Mouse (Mus musculus) midbrain, embryonic 16.5 days (tissue): ENCODE measurements around the gene Plpp4. TPM values are rescaled to one million over a fixed set of nuclear protein-coding genes. Genes with fewer than 3 reads are reported as not detected.

Source experiments
- ATAC-seq: fragments of 200-750 bp; cut with Nextera tagmentation; 2 replicates; pipeline ENCODE4 v1.8.0; 2017; ENCODE audit warnings: moderate TSS enrichment
- H3K27ac ChIP-seq: fragments of 300-500 bp; sonication (generic); 2 replicates; pipeline ENCODE4 v1.5.1; 2014; ENCODE audit warnings: mild to moderate bottlenecking, low read length, mixed read lengths
- H3K27me3 ChIP-seq: fragments of 300-500 bp; sonication (generic); 2 replicates; pipeline ENCODE4 v1.6.1; 2014; ENCODE audit warnings: low read depth, low read length, mixed read lengths; ENCODE audit not compliant: control insufficient read depth, insufficient read depth
- H3K36me3 ChIP-seq: fragments of 300-500 bp; sonication (generic); 2 replicates; pipeline ENCODE4 v1.6.1; 2014; ENCODE audit warnings: mild to moderate bottlenecking, low read length, moderate library complexity, mixed read lengths; ENCODE audit not compliant: control insufficient read depth, insufficient read depth
- H3K4me1 ChIP-seq: fragments of 300-500 bp; sonication (generic); 2 replicates; pipeline ENCODE4 v1.6.1; 2014; ENCODE audit warnings: mild to moderate bottlenecking, low read length, mixed read lengths; ENCODE audit not compliant: control insufficient read depth, insufficient read depth
- H3K4me2 ChIP-seq: fragments of 300-500 bp; sonication (generic); 2 replicates; pipeline ENCODE4 v1.6.1; 2014; ENCODE audit warnings: mild to moderate bottlenecking, low read length, mixed read lengths
- H3K4me3 ChIP-seq: fragments of 300-500 bp; sonication (generic); 2 replicates; pipeline ENCODE4 v1.5.1; 2014; ENCODE audit warnings: low read depth, mild to moderate bottlenecking, low read length, moderate library complexity, mixed read lengths
- H3K9ac ChIP-seq: fragments of 300-500 bp; sonication (generic); 2 replicates; pipeline ENCODE4 v1.6.1; 2014; ENCODE audit warnings: low read depth, low read length, mixed read lengths
- H3K9me3 ChIP-seq: fragments of 300-500 bp; sonication (generic); replicated peaks from 2 replicates; pipeline ENCODE4 v1.6.1; 2014; ENCODE audit warnings: mild to moderate bottlenecking, low read length, mixed read lengths; ENCODE audit not compliant: control insufficient read depth, poor library complexity, severe bottlenecking
- WGBS: fragments of 180-500 bp; shearing (Covaris S2); extraction: QIAGEN DNeasy Blood & Tissue Kit; methylation state at CpG from one replicate; pipeline ENCODE4 v1.1.7; 2014; 5-methylcytosine and 5-hydroxymethylcytosine counted together
- polyA plus RNA-seq: library from polyadenylated mRNA; unstranded; fragments of >200 nt; fragmentation: Nextera tagmentation; extraction: Ambion mirVana; gene quantifications from 2 replicates; pipeline ENCODE4 v1.2.1, GENCODE M21; 2015

Gene Plpp4
- polyA plus RNA-seq, 1 experiment from 2014 or later = 11.9 TPM

DNA sequence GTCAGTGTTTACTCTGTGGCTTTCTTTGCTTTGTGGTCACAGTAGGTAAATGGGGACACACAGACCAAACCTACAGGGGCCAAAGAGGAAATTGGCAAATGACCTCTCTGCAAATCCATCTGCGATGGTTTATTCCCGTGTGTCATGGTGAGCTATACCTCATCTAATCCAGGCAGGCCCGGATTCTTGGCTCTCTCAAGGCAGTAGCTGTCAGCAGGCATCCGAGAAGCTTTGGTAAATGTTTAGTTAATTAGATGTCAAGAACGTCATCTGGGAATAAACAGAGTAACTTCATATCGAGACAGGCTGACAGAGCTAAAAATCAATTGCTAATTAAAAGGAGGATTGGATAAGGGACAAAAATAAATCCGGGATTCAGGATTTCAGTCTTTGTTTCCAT, 149.2 kb downstream of the Plpp4 start:
- peak overlapping the region; percentile 38; the same call in 1 of the 2 replicates for H3K27ac ChIP-seq
- H3K4me3 ChIP-seq = no peak overlapping the region
- no peaks in the 10 kb centered on the region for H3K27me3 ChIP-seq
- ATAC-seq = no peak
- 29% methylated on average over 7 of the region's 7 CpGs for WGBS
- H3K4me2 ChIP-seq = no peak overlapping the region
- no peaks in the 10 kb centered on the region for H3K9me3 ChIP-seq
- no peaks in the 10 kb centered on the region for H3K36me3 ChIP-seq
- peaks cover 53% of the 10 kb centered on the region for H3K4me1 ChIP-seq
- no peak overlapping the region for H3K9ac ChIP-seq

DNA sequence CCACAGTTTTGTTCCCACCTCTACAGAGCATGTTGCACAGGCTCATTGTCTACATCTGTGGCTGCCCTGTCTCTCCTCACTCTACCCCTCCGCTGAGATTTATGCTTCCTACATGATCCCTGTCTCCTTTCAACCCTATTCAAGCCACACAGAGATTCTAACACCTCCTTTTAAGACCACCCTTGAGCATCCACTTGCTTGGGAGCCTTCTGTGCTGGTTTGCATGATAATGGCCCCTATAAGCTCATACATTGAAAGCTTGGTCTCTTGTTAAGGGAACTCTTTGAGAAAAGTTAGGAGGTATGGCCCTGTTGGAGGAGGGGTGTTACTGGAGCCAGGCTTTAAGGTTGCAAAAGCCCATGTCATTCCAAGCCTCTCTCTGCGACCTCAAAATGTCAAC, 155.9 kb downstream of the Plpp4 start:
- Histone ChIP-seq H3K4me3 (no peak overlapping the region), H3K4me2 (no peak overlapping the region), H3K9ac (no peak overlapping the region), H3K27me3 (no peaks in the 10 kb centered on the region), H3K4me1 (peaks cover 23% of the 10 kb centered on the region), H3K9me3 (no peaks in the 10 kb centered on the region), H3K36me3 (no peaks in the 10 kb centered on the region), H3K27ac (no peak overlapping the region)
- WGBS = 37% methylated on average over 2 of the region's 2 CpGs
- no peak for ATAC-seq

DNA sequence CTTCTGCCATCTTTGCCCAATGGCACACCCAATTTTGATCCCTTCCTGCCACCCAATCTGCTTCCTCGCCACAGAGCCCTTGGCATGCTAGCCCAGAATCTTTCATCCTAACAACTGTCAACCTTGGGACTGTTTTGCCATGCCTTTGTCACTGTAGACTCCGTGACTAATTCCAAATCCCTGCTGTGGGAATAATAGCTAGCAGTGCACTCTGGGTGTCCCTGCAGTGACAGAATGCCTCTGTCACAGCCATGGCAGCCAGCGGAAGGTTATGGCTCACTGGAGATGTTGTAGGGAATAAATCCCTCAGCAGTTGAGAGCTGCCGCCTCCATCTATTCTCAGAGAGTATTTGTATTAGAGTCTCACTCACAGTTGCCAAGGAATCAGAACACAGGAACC, 158.3 kb downstream of the Plpp4 start:
- H3K4me1 ChIP-seq = peaks cover 8% of the 10 kb centered on the region; the same call in 1 of the 2 replicates
- H3K4me3 ChIP-seq = no peak overlapping the region
- H3K36me3 ChIP-seq = no peaks in the 10 kb centered on the region
- no peak overlapping the region for H3K4me2 ChIP-seq
- no peak overlapping the region for H3K27ac ChIP-seq
- no peak overlapping the region for H3K9ac ChIP-seq
- ATAC-seq = no peak
- H3K27me3 ChIP-seq = no peaks in the 10 kb centered on the region
- no peaks in the 10 kb centered on the region for H3K9me3 ChIP-seq
- 13% methylated on average over 4 of the region's 4 CpGs for WGBS

DNA sequence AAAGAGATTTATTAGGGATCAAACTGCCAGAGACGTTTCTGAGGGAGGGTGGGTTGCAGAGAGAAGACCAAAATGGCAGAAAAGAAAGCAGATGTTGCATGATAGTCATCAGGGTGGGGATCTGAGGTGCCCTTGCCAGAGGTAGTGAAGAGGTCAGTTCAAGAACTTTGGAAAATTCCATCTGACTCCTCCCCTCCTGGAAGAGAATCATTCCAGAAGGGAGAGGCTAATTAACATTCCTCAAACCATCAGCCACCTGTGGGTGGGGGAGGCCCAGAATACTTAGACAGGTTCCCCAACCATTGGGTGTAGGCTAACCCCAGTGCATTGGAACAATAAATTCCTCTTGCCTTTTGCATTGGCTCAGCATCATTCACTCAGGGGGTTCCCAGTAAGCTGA, 164.3 kb downstream of the Plpp4 start:
- H3K27me3 ChIP-seq = no peaks in the 10 kb centered on the region
- H3K4me1 ChIP-seq = no peaks in the 10 kb centered on the region
- 63% methylated on average over 1 of the region's 1 CpGs for WGBS
- no peak overlapping the region for H3K4me3 ChIP-seq
- H3K9me3 ChIP-seq = no peaks in the 10 kb centered on the region
- ATAC-seq = no peak
- H3K36me3 ChIP-seq = no peaks in the 10 kb centered on the region
- no peak overlapping the region for H3K9ac ChIP-seq
- H3K4me2 ChIP-seq = no peak overlapping the region
- H3K27ac ChIP-seq = no peak overlapping the region

DNA sequence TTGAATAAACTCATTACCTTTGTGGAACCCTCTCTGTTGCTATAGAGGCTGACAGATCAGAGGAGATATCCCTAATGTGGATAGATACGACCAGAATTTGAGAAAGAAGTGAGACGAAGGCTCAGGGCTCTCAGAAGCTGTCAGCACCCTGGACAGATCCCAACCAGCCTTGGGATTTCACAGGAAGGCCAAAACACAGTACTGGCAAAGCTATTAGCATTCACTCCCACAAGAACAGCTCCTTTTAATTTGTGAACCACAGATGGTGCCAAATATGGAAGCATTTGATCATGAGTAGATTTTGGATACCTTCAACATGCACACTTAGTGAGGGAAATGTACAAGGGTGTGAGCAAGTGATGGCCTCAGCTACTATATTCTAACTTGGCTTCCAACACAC, 168.7 kb downstream of the Plpp4 start:
- H3K4me2 ChIP-seq = no peak overlapping the region
- H3K4me1 ChIP-seq = no peaks in the 10 kb centered on the region
- 20% methylated on average over 2 of the region's 2 CpGs for WGBS
- H3K4me3 ChIP-seq = no peak overlapping the region
- H3K36me3 ChIP-seq = no peaks in the 10 kb centered on the region
- H3K9me3 ChIP-seq = no peaks in the 10 kb centered on the region
- H3K9ac ChIP-seq = no peak overlapping the region
- ATAC-seq = no peak
- no peaks in the 10 kb centered on the region for H3K27me3 ChIP-seq
- no peak overlapping the region for H3K27ac ChIP-seq

DNA sequence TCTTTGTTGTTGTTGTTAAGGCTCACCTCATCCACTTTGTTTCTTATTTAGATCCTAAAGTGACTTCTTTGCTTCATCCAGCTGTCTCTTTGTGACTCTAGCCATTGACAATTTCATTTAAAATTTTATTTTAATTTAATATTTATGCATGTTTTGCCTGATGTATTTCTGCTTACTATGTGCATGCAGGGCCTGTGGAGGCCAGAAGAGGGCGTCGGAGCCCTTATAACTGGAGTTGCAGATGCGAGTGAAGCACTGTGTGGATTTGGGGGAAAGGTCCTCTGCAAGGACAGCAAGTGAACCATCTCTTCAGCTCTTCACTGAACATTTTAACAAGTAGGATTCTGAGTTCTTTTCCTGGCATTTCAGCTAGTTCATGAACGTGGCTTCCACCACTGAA, 172.0 kb downstream of the Plpp4 start:
- WGBS = 53% methylated on average over 4 of the region's 4 CpGs
- no peaks in the 10 kb centered on the region for H3K27me3 ChIP-seq
- H3K4me3 ChIP-seq = no peak overlapping the region
- no peak overlapping the region for H3K9ac ChIP-seq
- H3K4me1 ChIP-seq = no peaks in the 10 kb centered on the region
- H3K27ac ChIP-seq = no peak overlapping the region
- H3K4me2 ChIP-seq = no peak overlapping the region
- no peaks in the 10 kb centered on the region for H3K9me3 ChIP-seq
- no peaks in the 10 kb centered on the region for H3K36me3 ChIP-seq
- no peak for ATAC-seq

DNA sequence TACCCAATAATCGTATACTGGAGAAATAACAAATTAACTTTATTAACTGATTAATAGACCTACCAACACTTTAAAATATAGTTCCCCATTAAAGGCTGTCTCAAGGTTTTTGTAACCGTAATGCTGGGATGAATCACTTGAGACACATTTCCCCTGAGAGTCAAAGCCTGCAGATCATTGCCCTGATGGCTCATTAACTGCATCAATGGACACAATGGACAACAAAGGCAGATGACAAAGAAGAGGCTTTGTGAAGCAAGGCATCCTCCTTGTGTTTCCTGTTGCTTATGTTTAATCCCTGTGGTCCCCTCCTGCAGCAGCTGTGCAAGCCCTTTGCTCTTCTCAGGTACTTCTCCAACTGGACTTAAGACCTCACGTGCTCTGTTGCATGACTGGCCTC, 173.1 kb downstream of the Plpp4 start:
- H3K9me3 ChIP-seq = no peaks in the 10 kb centered on the region
- H3K4me3 ChIP-seq = no peak overlapping the region
- ATAC-seq = no peak
- no peak overlapping the region for H3K4me2 ChIP-seq
- no peaks in the 10 kb centered on the region for H3K4me1 ChIP-seq
- H3K27ac ChIP-seq = no peak overlapping the region
- H3K27me3 ChIP-seq = no peaks in the 10 kb centered on the region
- H3K9ac ChIP-seq = no peak overlapping the region
- no peaks in the 10 kb centered on the region for H3K36me3 ChIP-seq
- 33% methylated on average over 3 of the region's 3 CpGs for WGBS
